Mouse (Mus musculus): ENCODE results near the gene Diaph2.
"Not testable (repeated sequence)": the region's sequence is repeated elsewhere in the genome, so short reads cannot be mapped to it uniquely, and the experiment has no call there.

Gene Diaph2

GRCm38 (mm10) chrX:129749571-129750061, at the start of gene Diaph2:
Diaph2 (plus strand) TSS chrX:129749742.
- DNase-seq (ENCODE audit: low spot score): peak; percentile 62

GRCm38 (mm10) chrX:129701634-129702312, 47.8 kb upstream of the Diaph2 start:
- no peak for DNase-seq (ENCODE audit: low spot score)

- no peak for DNase-seq (ENCODE audit: low spot score)
Measured at GRCm38 (mm10) chrX:129709656-129710055, 39.9 kb upstream of the Diaph2 start.

GRCm38 (mm10) chrX:129728717-129729220, 20.8 kb upstream of the Diaph2 start:
- DNase-seq (ENCODE audit: low spot score): no peak

- DNase-seq (ENCODE audit: low spot score): no peak
Measured at GRCm38 (mm10) chrX:129736562-129736961, 13.0 kb upstream of the Diaph2 start.

GRCm38 (mm10) chrX:129739226-129739625, 10.3 kb upstream of the Diaph2 start:
- DNase-seq (ENCODE audit: low spot score): no peak

GRCm38 (mm10) chrX:129742981-129743380, 6.6 kb upstream of the Diaph2 start:
- no peak for DNase-seq (ENCODE audit: low spot score)

GRCm38 (mm10) chrX:129745976-129746375, 3.6 kb upstream of the Diaph2 start:
- DNase-seq (ENCODE audit: low spot score): no peak

- no peak for DNase-seq (ENCODE audit: low spot score)
Measured at GRCm38 (mm10) chrX:129749102-129749501, 440 bp upstream of the Diaph2 start.

- peak; percentile 5 for DNase-seq (ENCODE audit: low spot score)
Measured at GRCm38 (mm10) chrX:129750094-129750569, 590 bp downstream of the Diaph2 start.

GRCm38 (mm10) chrX:129750606-129751005, 1.1 kb downstream of the Diaph2 start:
- DNase-seq (ENCODE audit: low spot score): no peak

- DNase-seq (ENCODE audit: low spot score): no peak
Measured at GRCm38 (mm10) chrX:129756606-129757005, 7.1 kb downstream of the Diaph2 start.

- DNase-seq (ENCODE audit: low spot score): no peak
Measured at GRCm38 (mm10) chrX:129762649-129763048, 13.1 kb downstream of the Diaph2 start.

GRCm38 (mm10) chrX:129765378-129765777, 15.8 kb downstream of the Diaph2 start:
- no peak for DNase-seq (ENCODE audit: low spot score)

- DNase-seq (ENCODE audit: low spot score): no peak
Measured at GRCm38 (mm10) chrX:129766811-129767210, 17.3 kb downstream of the Diaph2 start.

GRCm38 (mm10) chrX:129770625-129771024, 21.1 kb downstream of the Diaph2 start:
- DNase-seq (ENCODE audit: low spot score): no peak

GRCm38 (mm10) chrX:129773556-129774255, 24.2 kb downstream of the Diaph2 start:
- DNase-seq (ENCODE audit: low spot score): no peak

GRCm38 (mm10) chrX:129774478-129774877, 24.9 kb downstream of the Diaph2 start:
- no peak for DNase-seq (ENCODE audit: low spot score)

GRCm38 (mm10) chrX:129776761-129777160, 27.2 kb downstream of the Diaph2 start:
- DNase-seq (ENCODE audit: low spot score): no peak

- no peak for DNase-seq (ENCODE audit: low spot score)
Measured at GRCm38 (mm10) chrX:129777404-129777962, 27.9 kb downstream of the Diaph2 start.

GRCm38 (mm10) chrX:129781844-129782243, 32.3 kb downstream of the Diaph2 start:
- no peak for DNase-seq (ENCODE audit: low spot score)

- no peak for DNase-seq (ENCODE audit: low spot score)
Measured at GRCm38 (mm10) chrX:129784062-129784461, 34.5 kb downstream of the Diaph2 start.

GRCm38 (mm10) chrX:129799920-129800319, 50.4 kb downstream of the Diaph2 start:
- not testable (repeated sequence) for DNase-seq (ENCODE audit: low spot score)
